Mouse (Mus musculus) CH12.LX (cell line): ENCODE measurements around the gene Ssh3.

Experiments
- CTCF ChIP-seq, 2 experiments: IDR thresholded peaks in 1 of 2; conservative IDR thresholded peaks in 1 of 2; 2 replicates each; pipeline ENCODE4 v1.5.1; 2011 to 2012; ENCODE audit warnings: low read depth in 2 of 2, low read length in 2 of 2, improper control_type of control experiment in 1 of 2, inconsistent platforms in 1 of 2, mild to moderate bottlenecking in 1 of 2, moderate library complexity in 1 of 2
- ELF1 ChIP-seq: IDR thresholded peaks from 2 replicates; pipeline ENCODE4 v1.6.1; 2014; ENCODE audit warnings: low read depth, mild to moderate bottlenecking, inconsistent platforms, low read length, improper control_type of control experiment
- ETS1 ChIP-seq: conservative IDR thresholded peaks from 2 replicates; pipeline ENCODE4 v1.6.1; 2012; ENCODE audit warnings: low read depth, mild to moderate bottlenecking, inconsistent platforms, low read length, improper control_type of control experiment, moderate library complexity
- MAFK ChIP-seq: IDR thresholded peaks from 2 replicates; pipeline ENCODE4 v1.6.1; 2011; ENCODE audit warnings: low read length, improper control_type of control experiment; ENCODE audit not compliant: insufficient replicate concordance
- MAZ ChIP-seq: IDR thresholded peaks from 2 replicates; pipeline ENCODE4 v1.6.1; 2012; ENCODE audit warnings: low read depth, mild to moderate bottlenecking, inconsistent platforms, low read length, improper control_type of control experiment, moderate library complexity
- POLR2A ChIP-seq: IDR thresholded peaks from 2 replicates; pipeline ENCODE4 v1.6.1; 2011; ENCODE audit warnings: low read depth, mild to moderate bottlenecking, improper control_type of control experiment, low read length
- RCOR1 ChIP-seq: conservative IDR thresholded peaks from 2 replicates; pipeline ENCODE4 v1.6.1; 2012; ENCODE audit warnings: low read depth, mild to moderate bottlenecking, inconsistent platforms, low read length, improper control_type of control experiment
- UBTF ChIP-seq: IDR thresholded peaks from 2 replicates; pipeline ENCODE4 v1.6.1; 2012; ENCODE audit warnings: low read depth, mild to moderate bottlenecking, inconsistent platforms, low read length, improper control_type of control experiment, moderate library complexity
- USF1 ChIP-seq: IDR thresholded peaks from 2 replicates; pipeline ENCODE4 v1.6.1; 2014; ENCODE audit warnings: low read depth, mild to moderate bottlenecking, inconsistent platforms, low read length, improper control_type of control experiment
- ZC3H11A ChIP-seq: IDR thresholded peaks from 2 replicates; pipeline ENCODE4 v1.6.1; 2012; ENCODE audit warnings: low read depth, mild to moderate bottlenecking, inconsistent platforms, low read length, improper control_type of control experiment
- ZNF384 ChIP-seq: IDR thresholded peaks from 2 replicates; pipeline ENCODE4 v1.6.1; 2012; ENCODE audit warnings: low read depth, low read length, improper control_type of control experiment, inconsistent platforms

DNA sequence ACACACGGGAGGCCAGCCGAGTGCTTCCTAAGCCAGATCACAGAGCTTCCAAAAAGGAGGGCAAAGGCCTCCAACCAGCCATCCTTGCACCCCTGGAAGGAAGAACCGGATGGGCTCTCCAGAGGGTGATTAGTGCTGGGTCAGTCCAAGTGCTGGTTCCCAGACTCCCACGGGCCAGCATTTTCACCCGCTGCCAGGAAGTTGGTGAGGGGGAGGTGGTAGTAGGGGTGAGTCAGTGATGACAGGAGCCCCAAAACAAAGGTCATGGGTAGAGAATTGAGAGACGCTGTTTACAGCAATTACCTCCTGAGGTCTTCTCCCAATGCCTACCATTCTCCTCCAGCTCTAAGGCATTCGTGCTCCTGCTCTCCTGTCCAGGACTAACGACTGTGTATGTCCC lies 38.6 kb downstream of the Ssh3 start:
- no peak for TF ChIP-seq CTCF (conservative IDR thresholded peaks at IDR 0.05 in 1 of 2, IDR thresholded peaks at IDR 0.05 in 1 of 2; ENCODE audit: low read depth in 2 of 2, low read length in 2 of 2)
- TF ChIP-seq USF1 = no peak
- TF ChIP-seq MAFK = no peak
- TF ChIP-seq RCOR1 = no peak
- no peak for TF ChIP-seq POLR2A
- TF ChIP-seq ETS1 = no peak
- no peak for TF ChIP-seq ELF1
- TF ChIP-seq MAZ = no peak
- TF ChIP-seq ZNF384 = no peak
- TF ChIP-seq ZC3H11A = no peak
- no peak for TF ChIP-seq UBTF
